Mouse (Mus musculus): ENCODE results near the gene Serp2. TPM values are rescaled to one million over a fixed set of nuclear protein-coding genes. Genes with fewer than 3 reads are reported as not detected.

Serp2 gene
- polyA plus RNA-seq, 1 experiment from 2014 or later, result not detected

Other genes starting within 250 kb of the Serp2 start
- 21.6 to 41.9 TPM (median 33.6 TPM) in 3 replicates for gene Tsc22d1, start 141.9 kb downstream of the Serp2 start, polyA plus RNA-seq (2018)